Mouse (Mus musculus) right cerebral cortex, adult 18-20 months (tissue): Measurements from ENCODE around the gene Dut.

Experiments used
- DNase-seq: peaks from one replicate; pipeline ENCODE4 v3.0.0; 2022; ENCODE audit warnings: mixed read lengths

The Dut gene

DNA sequence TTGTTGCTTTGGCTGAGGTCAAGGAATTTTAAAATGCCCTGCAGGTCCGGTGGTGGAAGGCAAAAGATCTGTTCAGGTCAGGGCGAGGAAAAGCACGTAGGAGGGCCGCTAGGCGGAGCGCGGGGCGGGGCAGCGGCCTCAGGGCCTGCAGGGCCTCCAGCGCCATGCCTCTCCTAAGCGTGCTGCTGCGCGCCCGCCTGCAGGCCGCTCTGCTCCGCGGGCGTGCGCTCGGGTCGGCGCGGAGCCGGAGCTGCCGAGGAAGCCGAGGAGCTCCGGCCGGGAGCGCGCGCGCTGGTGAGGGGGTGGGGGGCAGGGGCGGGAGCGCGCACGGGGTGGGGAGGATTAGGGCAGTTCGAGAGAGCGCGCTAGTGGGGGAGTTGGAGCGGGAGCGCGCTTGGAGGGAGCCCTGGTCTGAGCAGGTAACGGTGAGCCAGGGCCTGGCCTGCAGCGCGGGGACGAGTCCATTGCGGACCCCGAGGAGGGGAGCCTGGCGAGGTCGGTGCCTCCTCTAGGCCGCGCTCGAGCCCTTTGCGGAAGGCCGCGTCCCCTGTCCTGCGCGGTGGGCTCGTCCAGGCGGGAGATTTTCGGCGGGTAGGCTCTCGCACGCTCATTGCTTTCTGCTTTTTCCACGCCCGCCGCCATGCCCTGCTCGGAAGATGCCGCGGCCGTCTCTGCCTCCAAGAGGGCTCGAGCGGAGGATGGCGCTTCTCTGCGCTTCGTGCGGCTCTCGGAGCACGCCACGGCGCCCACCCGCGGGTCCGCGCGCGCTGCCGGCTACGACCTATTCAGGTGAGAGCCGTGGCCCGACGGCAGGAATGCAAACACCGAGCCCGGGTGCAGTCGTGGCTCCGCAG lies at the start of gene Dut:
TSS of gene Dut (plus strand) at position 83 of the 854 bp plus-strand sequence.
- DNase-seq = peak; percentile 94

DNA sequence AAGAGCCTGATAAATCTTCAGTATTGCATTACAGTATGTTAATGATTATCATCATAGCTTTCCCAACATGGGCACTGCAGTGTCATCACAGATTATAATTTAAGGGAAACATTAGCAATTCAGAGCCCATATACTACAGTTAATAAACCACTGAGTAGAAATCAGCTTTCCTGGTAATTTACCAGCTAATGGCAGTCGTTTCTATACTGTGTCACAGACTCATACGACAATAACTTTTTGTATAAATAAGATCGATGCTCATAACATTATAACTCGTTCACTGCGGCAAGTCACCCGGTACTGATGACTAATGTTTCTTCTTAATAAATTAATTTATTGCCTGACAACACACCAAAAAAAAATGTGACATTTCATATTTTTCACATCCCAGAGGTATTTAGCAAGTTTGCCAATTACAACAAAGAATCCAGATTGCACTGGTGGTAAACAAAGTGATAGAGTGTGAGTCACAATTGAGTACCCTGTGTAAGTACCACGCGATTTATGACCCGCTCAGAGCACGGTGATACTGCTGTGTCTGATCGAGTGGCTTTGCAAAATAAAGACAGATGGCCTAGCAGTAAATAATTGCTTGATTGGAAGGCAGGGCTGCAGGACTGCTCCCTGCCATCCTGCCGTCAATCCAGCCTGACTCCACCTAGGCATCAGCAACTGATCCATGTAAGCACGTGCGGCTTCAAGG lies 37.9 kb upstream of the Dut start:
- DNase-seq = no peak

DNA sequence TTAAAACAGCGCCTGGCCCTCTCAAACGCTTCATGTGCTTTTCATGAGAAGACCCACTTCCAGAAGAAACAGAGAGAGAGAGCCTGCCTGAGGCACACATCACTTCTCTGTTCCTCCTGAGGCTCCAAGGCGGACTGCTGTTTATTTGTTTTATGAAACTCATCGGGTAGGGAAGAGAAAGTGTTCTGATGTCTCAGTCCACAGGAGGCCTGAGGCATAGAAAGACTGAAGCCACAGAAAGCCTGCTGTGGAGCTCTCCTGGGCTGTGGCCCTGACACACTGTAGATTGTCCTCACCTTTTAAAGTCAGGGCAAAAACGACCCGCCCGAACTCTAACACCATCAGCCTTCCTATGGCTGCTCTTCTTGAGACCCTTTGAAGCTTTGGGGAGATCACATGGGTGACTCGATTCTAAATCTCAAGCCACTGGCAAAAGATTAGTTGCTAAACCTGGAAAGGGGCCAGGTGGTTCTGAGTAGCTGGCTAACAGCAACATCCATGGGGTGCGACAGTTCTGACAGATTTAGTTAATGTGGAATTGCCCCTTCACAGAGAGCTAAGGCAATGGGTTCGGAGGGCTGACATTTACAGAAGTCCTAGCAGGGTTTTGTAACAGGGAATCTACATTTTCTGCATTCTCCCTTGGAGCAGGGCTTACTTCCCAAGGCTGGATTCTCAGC lies 35.0 kb upstream of the Dut start:
- DNase-seq = no peak

DNA sequence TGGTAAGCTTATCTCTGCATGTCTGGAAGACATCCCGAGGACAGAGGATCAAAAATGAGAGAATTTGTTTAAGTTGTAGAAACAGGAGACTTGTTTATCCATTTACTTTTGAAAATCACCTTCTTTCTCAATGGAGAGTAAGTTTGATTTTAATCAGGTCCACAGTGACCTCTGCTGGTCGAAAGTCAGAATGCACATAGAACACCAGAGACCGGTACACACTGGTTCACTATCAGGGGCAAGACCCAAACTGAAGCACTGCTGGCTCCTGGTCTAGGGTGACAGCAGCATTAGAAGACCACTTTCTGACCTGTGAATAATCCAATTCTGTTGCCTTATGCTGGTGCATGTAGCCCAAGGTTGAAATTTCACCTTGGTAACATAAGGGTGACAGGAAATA lies 32.4 kb upstream of the Dut start:
- peak; percentile 57 for DNase-seq

DNA sequence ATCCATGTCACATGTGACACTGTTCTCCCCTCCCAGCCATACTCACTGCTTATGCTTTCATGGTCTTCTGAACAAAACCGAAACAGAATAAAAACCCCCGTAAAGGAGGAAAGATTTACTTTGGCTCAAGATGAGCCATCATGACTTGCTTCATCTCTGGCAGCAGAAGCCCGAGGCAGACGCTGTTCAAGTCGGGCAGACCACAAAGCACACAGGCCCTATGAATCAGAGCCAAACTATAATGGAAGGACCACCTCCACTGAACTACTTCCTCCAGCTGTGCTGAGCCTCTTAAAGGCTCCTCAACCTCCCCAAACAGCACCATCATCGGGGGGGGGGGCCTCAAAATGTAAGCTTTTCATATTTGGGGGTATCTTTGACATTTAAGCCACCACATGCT lies 29.7 kb upstream of the Dut start:
- no peak for DNase-seq

DNA sequence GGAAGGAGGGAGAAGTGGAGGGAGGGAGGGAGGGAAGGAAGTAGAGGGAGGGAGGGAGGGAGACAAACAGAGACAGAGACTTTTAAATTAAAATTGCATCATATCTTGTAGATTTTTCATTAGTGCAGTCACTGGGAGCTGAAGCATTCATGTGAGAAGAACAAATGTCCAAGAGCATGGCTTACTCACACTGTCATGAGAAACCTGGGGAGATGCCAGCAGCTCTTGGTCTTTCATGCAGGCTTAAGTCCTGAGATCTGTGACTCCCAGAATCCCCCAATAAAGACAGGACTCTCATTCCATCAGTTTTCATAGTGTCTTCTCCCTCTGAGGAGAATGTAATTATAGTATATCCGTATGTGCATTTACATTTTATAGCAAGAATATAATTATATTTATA lies 28.4 kb upstream of the Dut start:
- DNase-seq = no peak

DNA sequence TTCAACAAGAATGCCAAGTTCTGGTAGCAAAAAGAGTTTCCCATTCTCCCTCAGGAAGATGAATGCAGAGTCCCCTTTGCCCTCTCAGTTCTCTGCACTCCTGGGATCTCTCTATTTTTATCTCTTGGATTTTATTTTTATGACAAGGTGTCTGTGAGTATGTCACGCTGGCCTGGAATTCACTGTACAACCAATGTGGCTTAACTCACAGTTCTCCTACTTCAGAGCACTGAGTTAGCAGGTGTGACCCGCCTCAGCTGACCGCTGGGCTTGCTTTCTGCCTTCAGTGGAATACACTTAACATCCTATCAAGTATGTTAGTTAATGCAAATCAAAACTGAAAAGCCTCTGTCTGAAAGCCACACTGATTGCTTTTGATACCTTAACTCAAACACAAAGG lies 27.7 kb upstream of the Dut start:
- DNase-seq = no peak

DNA sequence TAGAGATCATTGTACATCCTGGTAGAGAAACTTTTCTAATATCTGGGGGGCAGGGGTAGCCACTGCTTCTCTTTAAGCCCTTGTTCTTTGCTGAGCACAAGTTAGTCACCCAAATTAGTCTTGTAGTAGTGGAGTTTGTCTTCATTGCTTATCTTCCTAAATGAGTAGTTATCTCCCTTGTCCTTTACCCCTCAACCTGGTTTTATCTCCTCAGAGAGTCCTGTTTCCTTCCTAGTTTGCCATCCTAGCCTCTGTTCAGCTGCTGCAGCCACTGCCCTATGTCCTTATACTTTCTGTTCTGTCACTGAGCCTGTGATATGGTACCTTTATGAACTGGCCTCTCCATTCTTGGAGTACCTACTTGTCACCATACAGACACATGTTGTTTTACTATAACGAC lies 25.3 kb upstream of the Dut start:
- DNase-seq = no peak

DNA sequence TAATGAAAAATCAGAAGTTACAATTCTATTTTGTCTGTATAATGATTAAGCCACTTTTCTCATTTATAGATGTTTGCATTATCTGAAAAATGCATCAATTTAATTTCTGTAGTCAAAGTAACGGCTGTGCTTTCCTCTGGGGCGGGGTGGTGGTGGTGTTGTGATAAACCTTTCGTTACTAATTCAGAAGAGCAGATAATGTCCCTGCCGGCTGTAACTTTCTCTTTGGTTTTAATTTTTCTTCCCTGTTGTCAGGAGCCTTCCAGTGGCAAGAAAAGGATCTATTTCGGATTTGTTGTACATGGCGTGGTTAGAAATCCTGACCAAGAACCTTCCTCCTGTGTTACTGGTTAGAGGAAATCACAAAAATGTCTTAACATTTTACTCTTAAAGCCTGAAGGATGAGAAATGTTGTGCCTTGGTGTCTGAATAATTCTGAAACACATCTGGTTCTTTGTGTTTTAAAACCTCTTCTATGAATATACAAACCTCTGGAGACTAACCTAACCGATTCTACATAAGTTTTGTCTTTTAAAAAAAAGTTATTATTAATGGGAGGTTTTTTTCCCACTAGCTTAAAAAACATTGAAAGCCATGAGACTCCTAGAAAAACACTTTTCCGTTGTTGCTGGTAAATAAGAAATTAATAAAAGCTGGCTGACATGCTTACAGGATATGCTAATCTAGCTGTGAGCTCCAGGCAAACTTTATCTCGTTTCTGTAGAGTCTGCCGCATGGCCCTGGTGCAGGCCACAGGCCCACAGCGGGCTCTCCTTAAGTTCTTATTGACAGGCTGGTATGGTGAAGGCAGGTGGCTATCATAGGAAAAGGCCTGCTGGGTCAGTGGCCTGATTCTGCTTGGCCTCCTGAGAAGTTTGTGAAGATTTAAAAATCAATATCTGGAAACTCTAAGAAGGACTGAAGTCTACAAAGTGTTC lies 18.2 kb upstream of the Dut start:
- no peak for DNase-seq

DNA sequence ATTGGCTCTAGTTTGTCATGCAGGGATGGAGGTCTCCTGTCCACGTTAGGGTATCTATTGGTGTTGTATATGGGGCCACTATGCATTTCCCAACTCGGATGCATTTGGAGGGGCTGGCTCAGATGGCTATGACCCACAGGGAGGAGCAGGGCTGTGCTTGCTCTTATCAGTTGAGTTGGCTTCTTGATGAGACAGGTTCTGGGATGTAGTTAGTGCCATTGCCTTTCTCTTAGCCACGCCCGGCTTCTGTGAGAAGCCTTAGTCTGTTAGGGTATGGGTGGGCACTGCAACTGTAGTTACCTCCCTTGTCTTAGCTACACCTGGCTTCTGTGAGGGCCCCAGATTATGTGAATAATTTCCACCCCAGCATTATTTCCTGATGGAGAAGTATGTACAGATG lies 14.8 kb upstream of the Dut start:
- DNase-seq = no peak

DNA sequence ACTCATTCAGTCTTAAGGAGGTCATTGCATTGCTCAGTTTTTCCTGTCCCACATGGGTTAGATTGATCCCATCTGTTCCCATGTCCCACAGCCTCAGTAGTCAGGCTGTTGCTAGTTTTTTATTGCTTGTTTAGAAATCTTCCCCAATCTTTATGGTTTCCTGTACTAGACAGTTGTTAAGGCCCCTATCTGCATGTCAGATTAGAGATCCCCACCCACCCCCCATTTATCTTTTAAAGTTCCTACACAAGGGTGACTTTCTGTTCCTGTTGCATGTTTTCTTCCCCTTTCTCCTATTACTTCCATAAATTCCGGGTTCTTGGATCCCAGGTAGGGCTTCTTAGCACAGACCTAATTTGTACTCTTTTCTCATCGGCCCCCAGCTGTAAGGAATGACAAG lies 13.5 kb upstream of the Dut start:
- DNase-seq = no peak

DNA sequence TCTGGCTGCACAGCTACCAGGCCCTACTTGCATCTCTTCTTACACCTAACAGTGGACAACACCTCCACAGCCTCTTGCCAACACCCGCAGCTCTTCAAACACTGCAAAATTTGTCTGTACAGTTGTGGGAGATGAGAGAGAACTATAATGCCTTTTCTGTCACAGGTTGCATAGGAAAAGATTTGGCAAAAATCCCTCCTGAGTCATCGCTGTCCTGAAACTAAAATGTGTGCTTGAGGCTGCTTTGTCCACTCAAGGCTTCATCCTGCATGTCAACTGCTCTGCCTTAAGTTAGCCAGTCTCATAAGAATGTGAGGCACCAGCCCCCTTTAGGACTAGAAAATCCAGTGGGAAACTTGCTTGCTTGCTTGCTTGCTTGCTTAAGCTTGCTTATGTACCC lies 12.9 kb upstream of the Dut start:
- no peak for DNase-seq

DNA sequence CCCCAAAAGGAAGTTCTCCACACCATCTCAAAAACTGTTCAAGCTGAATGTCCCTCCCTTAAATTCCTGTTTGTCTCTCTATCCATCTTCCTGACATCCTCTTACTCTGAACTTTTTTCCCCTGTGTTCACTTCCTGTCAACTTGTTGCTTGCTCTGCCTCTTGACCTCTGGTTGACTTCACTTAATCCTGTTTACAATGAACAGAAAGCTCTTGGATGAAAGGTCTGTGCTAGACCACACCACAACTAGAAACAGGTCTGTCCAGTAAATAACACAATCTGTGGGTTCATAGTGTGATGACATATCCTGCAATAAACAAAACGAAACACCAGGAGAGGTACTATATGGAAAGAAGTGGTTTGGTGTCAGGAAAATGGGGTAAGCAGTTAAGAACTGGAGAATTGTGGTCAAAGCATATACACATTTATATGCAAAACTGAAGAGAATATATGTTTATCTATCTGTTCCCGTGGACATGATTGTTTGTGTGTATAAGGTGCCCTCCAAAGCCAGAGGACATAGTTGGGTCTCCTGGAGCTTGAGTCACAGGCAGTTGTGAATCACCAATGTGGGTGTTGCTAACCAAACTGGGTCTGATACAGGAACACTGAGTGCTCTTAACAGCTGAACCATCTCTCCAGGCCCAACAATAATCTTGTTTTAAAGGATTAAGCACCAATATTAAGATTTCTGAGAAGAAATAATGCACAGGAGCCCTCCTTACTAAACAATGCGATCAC lies 1.3 kb upstream of the Dut start:
- no peak for DNase-seq

DNA sequence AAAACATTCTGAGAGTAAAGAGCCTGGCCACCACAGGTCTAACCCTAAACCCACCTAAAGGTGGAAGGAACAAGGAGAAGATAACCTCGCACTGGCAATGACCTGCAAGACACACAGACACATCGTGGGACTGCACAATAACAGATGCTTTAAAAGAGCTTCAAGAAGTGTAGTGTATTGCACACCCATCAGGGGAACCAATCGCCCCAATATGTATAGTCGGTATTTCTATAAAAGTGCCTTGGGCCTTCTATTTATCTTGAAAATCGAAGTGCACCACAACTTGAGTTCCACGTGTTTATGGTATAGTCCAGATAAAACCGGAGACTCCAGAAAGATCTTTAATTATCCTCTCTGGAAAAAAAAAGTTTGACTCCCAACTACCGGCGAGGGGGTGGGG lies 321 bp upstream of the Dut start:
- DNase-seq = no peak

DNA sequence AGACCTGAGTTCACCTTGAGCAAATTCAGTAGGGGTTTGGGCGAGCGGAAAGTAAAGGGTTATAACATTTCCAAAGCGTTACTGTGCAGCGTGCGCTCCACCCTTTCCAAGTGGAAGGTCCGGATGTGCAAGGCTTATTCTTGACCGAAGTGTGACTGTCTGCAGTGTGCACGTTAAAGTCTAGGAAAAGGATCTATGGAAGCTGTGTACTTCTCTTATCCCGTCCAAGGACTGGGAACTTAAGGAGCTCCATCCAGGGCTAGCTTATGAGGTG lies 909 bp downstream of the Dut start:
- no peak for DNase-seq

DNA sequence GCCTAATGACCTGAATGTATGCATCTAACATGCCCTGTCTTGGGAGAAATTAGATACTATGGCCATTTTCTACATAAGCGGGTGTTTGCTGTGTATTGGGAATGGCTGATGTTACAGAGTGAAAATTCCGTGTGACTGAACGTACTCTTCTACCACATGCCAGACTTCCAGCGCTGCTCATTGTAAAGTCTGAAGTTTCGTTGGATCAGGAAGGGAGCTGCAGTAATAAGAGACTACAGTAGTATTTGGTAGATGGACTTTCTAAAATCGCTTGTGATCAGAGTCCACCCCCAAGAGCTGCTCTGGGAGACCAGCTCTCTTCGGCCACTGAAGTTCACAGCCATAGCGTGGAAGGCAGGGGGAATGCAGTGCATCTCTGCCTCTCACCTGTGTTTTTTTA lies 1.3 kb downstream of the Dut start:
- no peak for DNase-seq

DNA sequence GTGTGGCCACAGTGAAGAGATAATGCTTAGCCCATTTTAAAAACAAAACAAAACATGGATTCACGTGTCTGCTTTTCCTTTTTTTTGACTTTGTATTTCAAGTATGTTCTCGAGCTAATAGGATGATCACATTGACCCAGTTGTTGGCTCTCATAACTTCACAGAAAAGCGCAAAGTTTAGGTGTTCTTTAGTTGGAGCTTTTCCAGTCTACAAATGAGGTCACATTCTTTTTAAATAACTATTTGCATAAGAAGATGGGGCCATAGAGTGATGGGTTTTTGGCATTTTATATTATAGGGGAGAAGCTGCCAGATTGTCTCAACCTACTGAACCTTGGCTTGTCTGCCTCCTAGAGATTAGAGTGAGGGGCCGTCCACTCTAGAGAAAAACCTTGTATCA lies 2.3 kb downstream of the Dut start:
- DNase-seq = no peak

DNA sequence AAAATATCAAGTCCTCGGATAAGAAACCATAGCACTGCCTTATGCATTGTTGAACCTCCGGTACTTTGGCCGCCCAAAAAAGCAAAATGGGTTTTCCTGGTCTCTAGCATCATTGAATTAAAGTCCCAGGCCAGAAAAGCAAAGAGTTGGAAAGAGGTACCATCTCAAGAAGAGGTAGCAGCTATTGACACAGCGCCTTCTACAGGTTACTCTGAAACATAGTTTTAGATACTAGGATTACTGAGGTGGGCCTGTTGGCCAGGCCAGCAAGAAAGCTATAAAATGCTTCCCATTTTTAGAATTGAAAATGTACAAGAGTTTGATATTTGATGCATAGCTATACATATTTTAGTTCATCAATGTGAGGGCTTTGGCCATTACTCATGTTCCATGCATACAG lies 2.9 kb downstream of the Dut start:
- DNase-seq = no peak

DNA sequence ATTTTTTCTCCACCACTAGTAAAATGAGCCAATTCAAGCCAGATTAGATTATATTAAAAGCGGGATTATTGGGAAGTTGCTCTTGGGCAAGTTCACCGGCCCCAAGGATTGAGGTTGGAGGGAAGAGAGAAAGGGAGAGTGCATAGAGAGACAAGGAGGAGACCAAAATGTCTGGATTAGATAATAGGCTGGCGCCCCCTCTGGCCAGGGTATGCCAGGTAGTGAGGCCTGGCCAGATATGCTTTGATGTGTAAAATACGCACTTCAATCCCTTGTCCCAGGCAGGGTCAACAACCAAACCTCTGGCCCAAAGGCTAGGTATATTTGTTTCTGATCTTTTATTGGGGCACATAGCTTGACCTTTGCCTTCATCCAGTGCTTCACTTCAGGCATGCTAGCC lies 4.8 kb downstream of the Dut start:
- no peak for DNase-seq

DNA sequence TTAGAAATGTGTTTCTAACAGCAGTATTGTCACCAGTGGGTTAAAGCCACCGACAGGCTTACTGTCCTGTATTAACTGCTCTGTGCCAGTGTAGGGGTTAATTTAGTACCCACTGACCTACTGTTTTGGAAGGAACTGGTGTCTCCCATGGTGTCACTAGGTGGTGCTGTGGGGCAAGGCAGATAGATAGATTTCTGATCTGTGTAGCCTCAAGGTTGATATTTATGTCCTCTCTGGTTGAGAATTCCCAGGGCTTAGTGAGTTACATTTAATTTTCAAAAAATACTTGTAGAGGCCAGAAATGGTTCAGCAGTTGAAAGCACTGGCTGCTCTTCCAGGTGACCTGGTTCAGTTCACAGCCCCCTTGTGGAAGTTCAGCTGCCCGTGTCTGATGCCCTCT lies 5.3 kb downstream of the Dut start:
- peak; percentile 35 for DNase-seq

DNA sequence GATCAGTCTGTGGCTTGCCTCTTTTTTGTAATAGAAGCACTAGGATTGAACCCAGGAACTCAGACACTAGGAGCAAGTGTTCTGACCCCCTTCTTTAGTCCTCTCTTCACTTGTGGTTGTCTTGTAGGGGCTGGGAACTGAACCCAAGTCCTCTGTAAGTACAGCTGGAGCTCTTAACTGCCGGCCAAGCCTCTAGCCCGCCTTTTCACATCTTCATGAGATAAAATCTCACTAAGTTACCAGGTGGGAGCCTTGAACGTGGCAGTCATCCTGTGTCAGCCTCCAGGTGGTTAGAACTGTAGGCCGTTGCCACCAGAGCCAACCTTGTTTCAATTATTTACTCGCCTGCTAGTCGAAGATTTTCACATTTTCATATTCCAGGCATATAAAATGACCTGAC lies 6.7 kb downstream of the Dut start:
- no peak for DNase-seq

DNA sequence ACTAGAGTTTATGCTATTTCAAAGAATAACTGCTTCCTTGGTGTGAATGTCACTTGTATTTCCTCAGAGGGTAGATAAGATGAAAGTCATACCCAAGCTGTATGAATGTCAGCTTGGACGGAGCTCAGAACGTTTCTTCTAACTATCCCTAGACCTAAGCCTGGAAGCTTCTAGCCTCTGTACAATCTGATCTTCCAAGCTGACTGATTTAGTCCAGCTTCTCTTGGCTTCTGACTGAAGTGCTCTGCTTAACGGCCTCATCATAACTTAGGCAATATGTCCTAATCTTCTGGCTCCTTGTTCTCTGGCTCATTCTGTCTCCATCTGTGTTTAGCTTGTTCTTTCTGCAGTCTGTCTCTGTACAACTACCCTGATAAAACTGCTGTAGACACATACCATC lies 7.6 kb downstream of the Dut start:
- DNase-seq = no peak
